In genomic region chr16:24901139-24901859, GRCm38 (mm10) we compare ENCODE assay signal across 26 mouse cellular contexts.
DNase-seq lines count a peak whose midpoint lies in the region; ATAC-seq lines count a peak whose summit lies in the region.
"Had no signal": no experiment of that assay in that cellular context is flagged by ENCODE, and none has a peak within 500 bp of the region (broad histone marks: within the 10 kb centered on the region; RNA-seq: fewer than 3 reads in every experiment).

No protein-coding gene starts in this region.

- H3K4me3 ChIP-seq in lung, embryonic 16.5 days (ENCODE audit: low read length): no peak overlapping the region
- H3K4me3 ChIP-seq: forebrain, embryonic 15.5 days; heart, adult 2 months; heart, embryonic 13.5 days; limb, embryonic 15.5 days; megakaryocyte, embryonic 14.5 days had no signal

- H3K4me1 ChIP-seq in lung, embryonic 16.5 days (replicated peaks; ENCODE audit: control insufficient read depth, insufficient read depth, low read length): peaks cover 34% of the 10 kb centered on the region
- H3K4me1 ChIP-seq: limb, embryonic 15.5 days had no signal

- H3K9me3 ChIP-seq in lung, embryonic 16.5 days (ENCODE audit: control insufficient read depth, low read length): no peaks in the 10 kb centered on the region
- H3K9me3 ChIP-seq: forebrain, embryonic 15.5 days; heart, embryonic 13.5 days; limb, embryonic 15.5 days; megakaryocyte, embryonic 14.5 days had no signal

- ATAC-seq in lung, embryonic 16.5 days (ENCODE audit: low read depth): no peak
- no peak for ATAC-seq in megakaryocyte progenitor cell, adult 5-6 weeks (replicated peaks; ENCODE audit: poor library complexity)
- ATAC-seq: forebrain, embryonic 15.5 days; hindbrain, postnatal 0 days had no signal

- H3K4me2 ChIP-seq in lung, embryonic 16.5 days (ENCODE audit: low read depth, low read length): no peak overlapping the region
- H3K4me2 ChIP-seq: forebrain, embryonic 15.5 days; heart, embryonic 13.5 days; limb, embryonic 15.5 days had no signal

- DNase-seq in adrenal gland, adult 2 months: peak; percentile 43
- DNase-seq in adrenal gland, adult 8-10 months: no peak
- peak; percentile 25 for DNase-seq in kidney, adult 9 months
- DNase-seq in kidney, postnatal 4 days: no peak
- DNase-seq in lung, adult 18-20 months: no peak
- DNase-seq in layer of hippocampus, adult 18-20 months (ENCODE audit: low spot score in 2 of 2): no peak
- DNase-seq: cerebellum, adult 11-12 months; cerebellum, postnatal 10 days; gastrocnemius, postnatal 10 days; heart, adult 2 months; heart, postnatal 14 days; kidney, postnatal 14 days; left cerebral cortex, postnatal 4 days; lung, adult 2 months; midbrain, embryonic 14.5 days; right cerebral cortex, postnatal 14 days; thymus, adult 2 months; thymus, postnatal 4 days had no signal

- H3K27ac ChIP-seq in lung, embryonic 16.5 days (ENCODE audit: low read length): peak overlapping the region; percentile 51; the same call in 1 of the 2 replicates
- H3K27ac ChIP-seq: forebrain, embryonic 15.5 days; heart, embryonic 13.5 days; hindbrain, postnatal 0 days; limb, embryonic 15.5 days; stomach, postnatal 0 days had no signal

- H3K9ac ChIP-seq in lung, embryonic 16.5 days (ENCODE audit: low read length): no peak overlapping the region
- H3K9ac ChIP-seq: forebrain, embryonic 15.5 days; heart, embryonic 13.5 days; limb, embryonic 15.5 days had no signal

- WGBS in lung, embryonic 16.5 days: 48% methylated on average over 6 of the region's 6 CpGs

- H3K27me3 ChIP-seq in lung, embryonic 16.5 days (ENCODE audit: control insufficient read depth, insufficient read depth, low read depth, low read length): no peaks in the 10 kb centered on the region
- H3K27me3 ChIP-seq: forebrain, embryonic 15.5 days; heart, embryonic 13.5 days; limb, embryonic 15.5 days; megakaryocyte, embryonic 14.5 days had no signal

- H3K36me3 ChIP-seq in lung, embryonic 16.5 days (ENCODE audit: control insufficient read depth, insufficient read depth, low read length): no peaks in the 10 kb centered on the region
- H3K36me3 ChIP-seq: forebrain, embryonic 15.5 days; heart, embryonic 13.5 days; limb, embryonic 15.5 days had no signal

Comparison
In these comparisons a context has a peak if more than half of its experiments do, and no peak if none do; other contexts are left out.
1. DNase-seq: peak in adrenal gland, adult 2 months (single experiment) and kidney, adult 9 months (single experiment); none in adrenal gland, adult 8-10 months (single experiment), kidney, postnatal 4 days (0 of 2), lung, adult 18-20 months (0 of 2) and layer of hippocampus, adult 18-20 months (0 of 2).